Mouse (Mus musculus) cerebellum, postnatal 4 days (tissue): Measurements from ENCODE around the gene Bphl.
"Not testable (repeated sequence)": the region's sequence is repeated elsewhere in the genome, so short reads cannot be mapped to it uniquely, and the experiment has no call there.

Source experiments
- DNase-seq, 2 experiments: peaks; one replicate each; pipeline ENCODE4 v3.0.0; 2022; ENCODE audit warnings: low spot score in 2 of 2, mixed read lengths in 1 of 2

Bphl gene

DNA sequence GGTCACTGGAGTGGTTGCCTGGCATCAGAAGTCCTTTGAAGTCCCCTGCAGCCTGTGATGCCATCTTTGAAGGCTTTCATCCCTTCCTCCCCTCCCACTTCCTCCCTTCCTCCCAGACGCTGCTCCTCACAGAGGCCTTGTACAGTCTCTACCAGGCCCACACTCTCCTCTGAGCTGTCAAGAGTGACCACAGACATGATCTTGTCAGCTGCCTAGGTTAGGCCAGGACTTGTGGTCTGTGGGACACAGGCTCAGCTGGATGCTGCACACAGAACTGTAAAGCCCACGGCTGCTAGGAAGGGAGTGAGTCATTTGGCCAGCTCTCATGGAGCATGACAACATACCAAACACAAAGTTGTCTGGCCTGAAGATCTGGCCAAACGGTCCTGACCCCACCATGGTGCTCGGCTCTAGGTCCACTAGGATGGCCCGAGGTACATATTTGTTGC lies 50.8 kb downstream of the Bphl start:
- DNase-seq: not testable (repeated sequence)

DNA sequence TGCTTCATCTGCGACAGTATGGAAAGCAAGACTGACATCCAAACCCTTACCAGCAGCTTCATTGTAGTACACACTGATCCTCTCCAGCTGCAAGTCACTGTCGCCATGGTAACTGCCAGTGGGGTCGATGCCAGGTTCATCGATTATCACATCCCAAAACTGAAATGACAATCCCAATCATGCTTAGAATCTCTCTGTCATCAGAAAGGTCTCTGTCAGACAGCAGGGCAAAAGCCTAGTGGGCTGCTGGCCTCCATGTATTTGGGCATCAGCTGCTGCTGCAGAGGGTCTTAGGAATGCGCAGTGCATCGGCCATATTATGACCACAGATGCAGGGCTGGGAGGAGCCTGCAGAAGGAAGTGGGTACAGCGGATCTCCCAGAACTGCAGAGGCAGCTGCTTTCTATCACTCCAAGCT lies 51.5 kb downstream of the Bphl start:
- DNase-seq: no peak

DNA sequence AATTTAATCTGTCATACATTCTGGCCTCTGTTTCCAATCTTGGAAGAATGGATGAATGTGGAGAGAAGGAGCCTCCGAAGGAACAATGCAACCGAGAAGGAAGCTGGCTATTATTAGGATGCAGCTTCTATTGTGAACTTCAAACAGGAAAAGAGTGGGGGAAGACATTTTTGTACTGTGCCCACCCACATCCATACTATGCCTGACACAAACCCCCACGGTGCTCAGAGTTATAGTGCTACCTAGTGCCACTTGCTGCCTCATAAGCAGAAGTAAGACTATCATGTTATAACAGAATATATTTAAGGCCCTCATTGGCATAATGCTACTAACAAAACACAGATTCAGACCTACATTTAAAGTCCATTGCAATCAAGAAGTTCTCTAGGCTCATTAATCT lies 52.0 kb downstream of the Bphl start:
- no peak for DNase-seq

DNA sequence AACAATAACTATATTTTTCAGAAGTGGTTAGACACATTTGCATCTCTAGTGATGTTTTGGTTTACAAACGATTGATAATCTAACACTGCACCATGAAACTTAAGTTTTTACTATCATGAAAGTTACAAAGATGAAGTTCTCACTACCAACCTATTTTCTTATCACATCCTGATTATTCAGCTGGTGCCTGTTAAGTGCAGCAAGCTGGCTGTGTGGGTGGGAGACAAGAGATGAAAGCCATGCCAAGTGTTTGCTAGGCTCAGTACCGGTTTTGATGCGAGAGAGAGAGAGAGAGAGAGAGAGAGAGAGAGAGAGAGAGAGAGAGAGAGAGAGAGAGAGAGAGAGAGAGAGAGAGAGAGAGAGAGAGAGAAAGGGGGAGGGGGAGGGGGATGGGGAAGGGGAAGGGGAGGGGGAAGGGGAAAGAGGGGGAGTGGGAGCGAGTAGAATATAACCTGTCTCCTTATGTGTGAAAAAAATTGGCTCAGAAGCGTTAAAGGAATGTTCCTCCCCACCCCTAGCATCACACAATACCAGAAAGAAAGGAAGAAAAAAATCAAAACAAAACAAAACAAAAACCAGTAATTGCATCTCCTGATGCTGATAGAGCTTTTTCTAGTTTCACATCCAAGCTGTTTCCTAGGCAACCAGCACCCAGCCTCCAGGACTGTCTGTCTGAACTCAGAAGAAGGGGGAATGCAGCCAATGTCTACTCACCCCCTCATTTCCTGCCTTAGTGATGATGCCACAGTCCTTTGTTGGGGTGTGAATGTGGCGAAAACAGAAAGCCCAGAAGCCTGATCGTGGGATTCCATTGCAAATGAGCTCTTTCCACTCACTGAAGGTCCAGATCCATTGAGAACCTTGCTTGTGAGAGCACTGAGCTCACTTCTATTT lies 58.4 kb downstream of the Bphl start:
- DNase-seq: peak in 1 of 2 experiments; percentile 32

DNA sequence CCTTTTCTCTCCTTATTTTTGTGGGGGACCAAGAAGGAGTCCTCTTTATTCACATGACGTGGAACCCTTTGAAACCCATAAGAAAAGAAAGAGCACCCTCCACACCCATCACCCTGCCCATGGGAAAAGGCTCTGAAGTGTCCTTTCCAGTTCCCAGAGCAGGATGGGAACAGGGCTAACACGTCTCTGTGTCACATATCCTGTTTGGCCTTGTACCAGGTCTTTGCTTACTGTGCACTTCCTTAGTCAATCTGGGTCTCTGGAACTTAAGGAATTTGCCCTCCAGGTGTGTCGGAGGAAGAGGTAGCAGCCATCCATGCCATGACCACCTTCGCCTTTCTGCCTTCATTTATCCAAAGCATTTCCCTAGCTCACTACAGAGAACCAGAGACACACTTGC lies 59.1 kb downstream of the Bphl start:
- DNase-seq: no peak

DNA sequence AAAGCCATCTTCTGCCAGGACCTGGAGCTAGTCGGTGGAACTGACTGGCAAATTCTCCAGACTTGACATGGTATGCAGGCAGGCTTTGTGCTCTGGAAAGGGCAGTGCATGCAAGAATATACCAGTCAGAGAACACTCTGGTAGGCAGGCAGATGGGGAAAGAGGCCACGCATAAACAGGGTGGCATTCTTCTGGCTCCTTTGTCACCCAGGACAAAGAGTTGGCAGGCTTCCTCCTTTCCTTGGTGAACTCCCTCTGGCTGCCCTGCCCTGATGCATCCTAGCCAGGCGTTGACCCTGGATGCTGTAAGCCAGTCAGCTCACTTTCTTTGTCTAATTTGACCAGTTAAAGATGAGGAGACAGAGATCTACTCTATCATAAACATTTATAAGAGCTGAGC lies 59.7 kb downstream of the Bphl start:
- DNase-seq: no peak

DNA sequence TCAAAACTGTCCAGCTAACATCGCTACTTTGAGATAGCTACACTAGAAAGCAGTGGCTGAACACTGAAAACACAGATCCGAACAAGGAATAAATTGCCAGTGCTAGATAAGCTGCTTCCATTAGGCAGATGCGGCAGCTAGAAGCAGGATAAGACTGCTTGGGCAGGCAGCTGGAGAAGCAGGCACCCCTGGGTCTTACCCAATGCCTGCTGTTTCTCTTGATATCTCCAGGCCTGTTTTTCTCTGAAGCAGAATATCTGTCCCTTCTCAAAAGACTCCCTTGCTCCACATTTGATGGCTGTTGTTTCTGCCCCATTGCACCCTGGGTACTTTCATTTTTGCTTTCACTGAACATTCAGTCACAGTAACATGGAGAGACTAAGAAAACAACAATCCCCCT lies 63.3 kb downstream of the Bphl start:
- DNase-seq: no peak

DNA sequence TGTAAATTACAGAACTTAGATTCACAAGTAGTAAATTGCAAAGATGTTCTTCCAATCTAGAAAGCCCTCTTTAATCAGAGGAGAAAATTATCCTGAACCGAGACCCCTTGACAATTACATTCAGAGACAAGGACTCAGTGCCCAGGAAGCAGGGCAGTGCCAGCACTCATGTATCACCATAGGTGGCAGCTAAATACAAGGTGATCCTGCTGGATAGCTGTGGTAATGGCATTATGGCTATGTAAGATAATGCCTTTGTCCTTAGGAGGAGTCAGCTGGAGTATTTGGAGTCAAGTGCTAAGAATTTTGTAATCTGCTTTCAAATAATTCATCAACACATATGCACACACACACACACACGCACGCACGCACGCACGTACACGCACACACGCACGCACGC lies 63.9 kb downstream of the Bphl start:
- no peak for DNase-seq

DNA sequence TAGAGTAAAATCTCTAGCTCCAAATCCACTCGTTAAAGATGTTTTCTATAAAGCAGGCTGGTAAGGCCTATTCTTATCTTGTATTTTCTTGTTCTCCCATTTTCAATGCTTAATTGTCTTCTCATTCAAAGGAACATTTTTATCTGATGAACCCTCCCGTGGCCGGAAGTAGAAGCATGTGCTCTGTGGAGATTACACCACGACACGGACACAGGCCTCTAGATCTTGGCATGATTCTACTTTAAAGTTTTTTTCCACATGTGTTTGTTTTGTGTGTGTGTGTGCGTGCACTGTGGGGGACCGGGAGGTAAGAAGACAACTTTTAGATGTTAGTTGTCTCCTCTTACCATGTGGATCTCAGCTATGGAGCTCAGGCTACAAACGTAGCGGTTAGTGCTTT lies 64.5 kb downstream of the Bphl start:
- DNase-seq: no peak

DNA sequence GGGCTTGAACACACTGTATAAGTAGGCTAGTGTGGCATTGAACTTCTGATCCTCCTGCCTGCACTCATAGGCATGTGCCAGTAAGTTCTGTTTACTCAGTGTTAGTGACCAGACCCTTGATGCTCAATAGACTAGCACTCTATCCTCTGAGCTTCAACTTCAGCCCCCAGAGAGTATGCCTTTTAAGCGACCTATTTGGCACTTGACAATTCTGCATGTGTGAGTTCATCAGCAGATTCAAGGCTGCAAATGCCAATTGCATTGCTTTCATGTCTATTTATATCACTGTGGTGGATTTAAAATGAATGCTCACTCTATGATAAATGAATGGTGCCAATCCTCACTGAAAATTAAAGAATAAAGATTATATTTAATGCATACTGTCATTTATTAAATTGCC lies 68.0 kb downstream of the Bphl start:
- no peak for DNase-seq

DNA sequence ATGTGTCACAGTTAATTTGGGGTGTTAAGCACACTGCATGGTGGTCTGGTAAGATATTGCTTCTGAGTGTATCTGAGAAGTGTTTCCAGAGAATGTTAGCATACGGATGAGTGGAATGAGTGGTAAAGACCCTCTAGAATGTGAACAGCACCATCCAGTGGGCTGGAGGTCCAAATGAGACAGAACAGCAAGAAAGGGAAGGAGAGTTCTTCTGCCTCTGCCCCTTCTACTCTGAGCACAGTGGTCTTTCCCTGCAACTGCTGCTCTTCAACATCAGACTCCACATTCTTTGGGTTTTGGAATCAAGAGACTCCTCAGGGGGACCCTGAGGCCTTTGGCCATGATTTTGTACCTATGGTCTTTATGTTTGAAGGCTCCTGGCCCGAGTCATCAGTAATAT lies 68.9 kb downstream of the Bphl start:
- DNase-seq: no peak

DNA sequence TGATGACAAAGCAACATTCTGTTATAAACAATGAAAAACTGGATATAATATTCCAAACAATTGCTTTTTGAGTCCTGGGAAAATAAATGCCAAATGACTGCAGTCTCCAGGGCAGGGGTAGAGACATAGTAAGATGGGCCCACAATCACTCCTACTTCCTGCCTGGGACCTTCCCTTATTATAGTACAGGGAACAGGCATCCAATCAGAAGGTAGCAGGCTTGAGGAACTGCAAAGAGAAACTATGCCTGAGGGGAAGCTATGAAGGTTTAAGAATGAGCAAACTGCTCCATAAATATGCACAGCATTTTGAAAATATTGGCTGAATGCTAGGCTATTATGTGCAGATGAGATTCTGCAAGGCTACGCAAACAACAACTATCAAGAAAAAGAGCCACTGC lies 69.6 kb downstream of the Bphl start:
- DNase-seq: no peak

DNA sequence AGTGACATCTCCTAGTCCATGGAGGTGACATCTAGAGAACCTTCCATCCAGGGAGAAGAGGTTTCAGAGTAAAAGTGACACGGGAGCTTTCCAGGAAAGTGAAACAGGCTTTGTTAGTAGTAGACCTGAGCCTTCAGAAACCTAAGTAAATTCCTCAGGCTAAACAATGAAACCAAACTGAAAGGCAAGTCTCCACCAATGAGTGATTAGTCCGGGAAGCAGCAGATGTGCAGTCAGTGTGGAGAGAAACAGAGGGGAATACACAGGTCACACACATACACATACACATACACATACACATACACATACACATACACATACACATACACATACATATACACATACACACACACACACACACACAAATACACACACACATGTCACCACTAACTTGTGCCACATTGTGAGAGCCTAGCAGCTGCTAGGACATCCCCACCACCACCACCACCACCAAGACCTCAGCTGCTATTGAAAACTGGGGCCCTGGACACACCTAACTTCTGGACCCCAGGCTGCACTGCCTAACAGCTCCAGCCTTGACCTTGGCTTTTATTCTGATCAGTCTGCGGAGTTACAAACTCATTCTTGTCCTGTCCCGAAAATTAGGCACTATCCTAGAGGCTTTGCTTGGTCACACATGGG lies 71.8 kb downstream of the Bphl start:
- DNase-seq: no peak

DNA sequence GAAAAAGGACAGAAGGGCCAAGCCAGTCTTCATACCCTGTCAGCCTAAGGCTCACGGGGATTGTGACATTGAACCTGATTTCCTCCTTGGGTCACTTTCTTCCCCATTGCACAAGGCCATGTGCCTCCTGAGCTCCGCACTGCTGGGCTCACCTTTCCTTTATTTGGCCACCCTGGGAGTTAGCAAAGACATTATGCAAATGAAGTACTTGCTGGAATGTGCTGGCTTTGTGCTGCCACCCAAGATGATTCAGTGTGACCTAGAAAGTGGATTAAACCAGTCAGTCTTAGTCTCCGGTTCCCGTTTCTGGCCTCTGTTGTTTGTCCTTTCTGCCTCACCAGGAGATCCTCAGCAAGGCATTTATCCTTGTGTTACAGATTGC lies 72.3 kb downstream of the Bphl start:
- DNase-seq: no peak

DNA sequence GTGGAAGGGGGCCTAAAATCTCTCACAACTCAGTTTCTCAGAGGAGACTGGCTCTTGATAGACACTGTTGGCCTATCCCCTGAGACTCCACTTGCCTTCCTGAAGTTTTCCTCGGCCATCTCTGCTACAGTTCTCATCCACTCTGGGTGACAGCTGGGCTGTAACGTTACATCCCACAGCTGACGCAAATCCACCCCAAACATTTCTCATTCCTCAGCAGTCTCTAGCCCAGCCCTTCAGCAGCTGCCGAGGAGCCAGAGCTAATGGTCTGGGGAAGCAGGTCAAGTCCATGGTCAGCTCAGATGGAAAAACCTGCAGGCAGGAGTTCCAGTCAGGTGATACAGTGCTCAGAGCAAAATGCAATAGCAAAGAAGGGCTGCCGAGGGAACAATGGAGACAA lies 73.6 kb downstream of the Bphl start:
- no peak for DNase-seq

DNA sequence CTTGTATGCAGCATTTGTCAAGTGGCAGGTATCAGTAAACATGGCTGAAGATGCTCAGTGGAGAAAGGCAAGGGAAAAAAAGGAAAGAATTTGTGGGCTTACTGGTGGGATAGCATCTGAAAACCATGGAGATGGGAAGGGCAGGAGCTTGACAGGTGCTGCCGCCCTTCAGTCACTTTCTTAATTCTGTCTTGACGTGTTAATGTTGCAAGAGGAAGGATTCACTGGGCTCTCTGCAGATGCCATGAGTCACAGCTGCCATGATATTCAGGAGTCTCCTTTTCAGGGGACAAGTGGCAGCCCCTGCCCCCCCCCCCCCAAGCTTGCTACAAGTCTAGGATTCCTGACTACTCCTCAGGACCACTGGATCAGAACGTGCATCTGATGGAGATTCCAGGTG lies 74.5 kb downstream of the Bphl start:
- DNase-seq: no peak

DNA sequence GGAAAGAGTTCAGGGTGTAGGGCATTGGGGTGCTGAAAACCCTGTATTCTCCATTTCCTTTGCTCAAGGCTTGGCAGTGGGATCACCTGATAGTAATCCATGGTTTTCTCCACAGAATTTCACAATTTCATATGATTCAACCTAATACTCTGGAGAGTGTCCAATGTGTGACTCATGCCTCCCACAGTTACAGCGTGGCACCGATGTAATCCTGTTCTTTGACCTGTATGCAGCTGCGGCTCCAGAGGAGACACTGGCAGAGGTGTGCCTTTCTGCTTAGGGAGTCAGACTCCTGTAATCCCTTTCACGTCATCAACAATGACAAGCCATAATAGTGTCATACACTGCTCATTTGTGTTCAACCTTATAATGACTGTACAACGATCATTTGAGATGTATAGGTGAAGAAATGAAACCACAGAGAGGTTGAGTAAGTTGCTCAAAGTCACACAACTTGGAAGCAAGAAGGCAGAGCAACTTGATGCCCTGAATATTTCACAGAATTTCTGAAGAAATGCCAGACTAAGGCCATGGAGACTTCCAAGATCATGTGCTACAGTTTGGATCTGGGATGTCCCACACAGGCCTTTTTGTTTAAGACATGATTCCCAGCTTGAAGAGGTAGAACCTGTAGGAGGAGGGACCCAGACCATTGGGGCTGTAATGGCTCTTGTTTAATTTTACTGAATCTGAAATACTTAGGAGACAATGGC lies 75.1 kb downstream of the Bphl start:
- no peak for DNase-seq

DNA sequence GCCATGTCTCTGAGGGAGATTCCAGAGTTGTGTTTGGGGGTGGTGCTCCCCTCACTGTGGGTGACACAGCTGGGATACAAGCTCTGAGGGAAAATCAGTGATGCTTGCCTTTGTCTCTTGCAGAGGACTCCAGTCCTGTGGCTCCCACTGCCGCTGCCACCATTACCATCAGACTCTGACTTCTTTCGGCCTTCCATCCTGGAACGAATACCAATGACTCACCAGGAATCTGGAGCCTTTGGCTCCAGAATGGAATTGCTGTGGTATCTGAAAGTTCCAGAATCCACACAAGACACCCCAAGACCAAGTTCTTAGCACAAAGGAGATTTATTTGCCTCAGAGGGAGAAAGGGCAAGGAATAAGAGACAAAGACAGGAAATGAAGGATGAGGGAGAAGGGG lies 75.7 kb downstream of the Bphl start:
- DNase-seq: no peak

DNA sequence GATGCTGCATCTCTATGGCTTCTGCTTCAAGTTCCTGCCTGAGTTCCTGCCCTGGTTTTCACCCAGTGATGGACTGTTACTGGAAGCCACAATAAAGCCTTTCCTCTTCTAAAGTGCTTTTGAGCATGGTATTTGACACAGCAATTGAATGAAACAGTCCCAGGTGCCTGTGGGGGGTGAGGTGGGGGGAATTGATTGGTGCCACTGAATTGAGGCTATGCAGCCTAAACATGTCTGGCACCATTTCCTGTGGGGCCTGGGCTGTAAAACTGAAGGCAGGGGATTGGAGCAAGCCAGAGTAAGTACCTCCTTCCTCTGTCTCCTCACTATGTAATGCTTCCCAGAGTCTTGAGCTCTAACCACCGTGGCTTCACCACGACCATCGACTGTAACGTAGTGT lies 77.3 kb downstream of the Bphl start:
- DNase-seq: no peak

DNA sequence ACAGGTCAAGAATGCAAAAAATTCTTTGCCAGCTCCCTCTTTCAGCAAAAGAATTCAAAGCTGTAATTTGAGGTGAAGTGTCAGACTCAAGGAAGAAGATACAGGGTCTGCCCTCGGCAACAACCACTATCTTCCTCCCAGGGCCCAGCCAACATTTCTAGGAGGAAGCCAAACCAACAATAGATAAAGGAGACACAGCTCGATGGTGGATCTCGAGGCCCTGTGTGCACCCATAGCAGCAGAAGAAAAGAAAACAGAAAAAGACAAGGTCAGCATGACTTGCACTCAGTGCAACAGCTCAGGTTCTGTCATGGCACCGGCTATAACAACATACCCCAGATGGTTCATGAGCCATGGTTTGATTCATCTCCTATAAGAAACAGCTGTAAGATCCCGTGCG lies 79.1 kb downstream of the Bphl start:
- no peak for DNase-seq

DNA sequence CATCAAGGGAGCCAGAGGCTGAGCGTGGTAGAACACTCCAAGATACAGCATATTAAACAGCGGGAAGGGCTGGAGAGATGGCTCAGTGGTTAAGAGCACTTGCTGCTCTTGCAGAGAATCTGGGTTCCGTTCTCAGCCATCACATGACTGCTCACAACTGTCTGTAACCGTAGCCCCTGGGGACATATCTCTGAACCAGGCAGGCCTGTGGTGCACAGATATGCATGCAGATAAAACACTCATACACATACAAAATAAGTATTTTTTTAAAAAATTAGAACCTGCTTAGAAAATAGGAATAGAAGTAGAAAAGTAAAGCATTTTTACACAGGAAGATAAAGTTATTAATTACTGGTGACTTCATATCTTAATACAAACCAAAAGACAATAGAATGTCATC lies 81.4 kb downstream of the Bphl start:
- DNase-seq: no peak

DNA sequence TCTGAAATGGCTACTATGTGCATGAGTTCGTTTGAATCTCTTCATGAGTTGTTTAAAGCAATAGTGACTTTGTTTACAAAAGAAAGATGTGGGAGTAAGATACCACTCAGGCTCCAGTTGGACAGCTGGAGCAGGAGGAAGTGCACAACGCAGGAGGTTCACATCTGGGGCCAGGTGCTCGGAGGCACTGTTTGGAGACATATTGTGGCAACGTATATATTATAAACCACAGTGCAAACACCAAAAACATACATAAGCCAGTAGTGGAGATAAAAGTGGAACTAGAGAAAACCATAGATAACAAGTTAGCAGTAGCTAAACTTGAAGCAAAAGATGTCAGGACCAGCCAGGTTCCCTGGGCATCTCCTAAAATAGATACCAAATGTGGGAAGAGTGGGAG lies 82.0 kb downstream of the Bphl start:
- DNase-seq: no peak

DNA sequence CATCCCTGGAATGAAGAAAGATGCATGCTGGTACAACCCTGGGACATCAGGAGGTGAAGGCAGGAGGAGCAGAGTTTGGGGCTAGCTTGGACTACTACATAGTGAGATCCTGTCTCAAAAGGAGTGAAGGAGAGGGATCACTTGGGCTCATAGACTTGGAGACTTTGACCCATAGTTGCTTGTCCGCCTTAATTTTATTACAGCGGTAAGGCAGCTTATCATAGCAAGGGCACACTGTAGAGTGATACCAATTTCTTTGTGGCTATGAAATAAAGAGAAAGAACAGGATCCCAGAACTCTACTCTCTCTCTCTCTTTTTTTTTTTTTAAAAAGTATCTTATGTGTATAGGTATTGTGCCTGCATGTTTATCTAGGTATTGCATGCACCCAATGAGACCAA lies 83.1 kb downstream of the Bphl start:
- no peak for DNase-seq
